Mouse (Mus musculus): ENCODE data around the gene Zfp668.

- TF ChIP-seq NELFE (IDR thresholded peaks at IDR 0.05; ENCODE audit: low read depth, low read length) (no peak), CTCF (conservative IDR thresholded peaks at IDR 0.05 in 1 of 2, IDR thresholded peaks at IDR 0.05 in 1 of 2; ENCODE audit: low read depth in 2 of 2, low read length in 2 of 2) (no peak), HCFC1 (IDR thresholded peaks at IDR 0.05; ENCODE audit: low read depth, low read length) (no peak), E2F4 (IDR thresholded peaks at IDR 0.05; ENCODE audit: insufficient replicate concordance, low read depth, low read length) (no peak), POLR2A (IDR thresholded peaks at IDR 0.05; ENCODE audit: low read depth, low read length) (no peak), UBTF (IDR thresholded peaks at IDR 0.05; ENCODE audit: low read depth, low read length) (no peak), TCF12 (IDR thresholded peaks at IDR 0.05; ENCODE audit: low read depth, low read length) (no peak), SMC3 (IDR thresholded peaks at IDR 0.05; ENCODE audit: low read depth, low read length) (no peak)
These were observed 54.1 kb downstream of the Zfp668 start for GRCm38 (mm10) chr7:127822494-127822893.

Measured in CH12.LX (cell line).